Mouse (Mus musculus): ENCODE results near the gene Prkar1b.

The Prkar1b gene

GRCm38 (mm10) chr5:139145726-139146125 lies 4.1 kb downstream of the Prkar1b start:
- no peak for DNase-seq

GRCm38 (mm10) chr5:139143890-139144289 lies 5.9 kb downstream of the Prkar1b start:
- DNase-seq, result no peak

DNA sequence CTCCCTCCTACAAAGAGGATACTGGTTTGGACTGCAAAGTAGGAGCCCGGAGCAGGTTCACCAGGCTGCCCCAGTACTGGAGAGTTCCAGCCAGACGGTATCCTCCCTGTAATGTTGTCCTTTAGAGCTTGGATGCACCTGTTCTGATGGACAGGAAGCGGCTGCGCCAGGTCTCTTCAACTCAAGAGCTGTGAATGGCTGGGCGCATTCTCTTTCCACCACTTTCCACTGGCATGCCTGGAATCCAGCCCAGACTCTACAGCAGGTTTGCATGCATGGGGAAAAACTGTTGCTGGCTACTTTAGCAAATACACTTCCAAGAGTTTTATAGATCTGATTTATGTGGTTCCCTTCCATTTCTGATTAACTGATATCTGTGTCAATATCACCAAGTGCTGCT lies 8.5 kb downstream of the Prkar1b start:
- DNase-seq, result no peak

DNA sequence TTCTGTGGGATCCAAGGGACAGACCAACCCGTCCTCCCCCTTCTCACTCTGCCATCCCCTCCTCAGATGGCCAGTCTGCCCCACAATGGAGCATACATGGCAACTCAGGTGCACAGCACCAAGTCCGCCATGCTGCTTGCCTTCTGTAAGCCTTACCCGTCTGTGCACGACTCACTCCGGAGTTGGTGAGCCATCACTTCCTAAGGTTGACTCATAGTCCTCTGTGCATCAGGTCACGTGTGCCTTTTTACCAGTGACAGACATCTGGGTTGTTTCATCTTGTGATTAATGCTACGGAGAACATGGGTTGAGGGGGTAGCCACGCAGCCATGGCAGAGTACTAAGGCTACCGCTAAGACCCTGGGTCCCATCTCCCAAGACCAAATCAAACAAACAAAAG lies 9.2 kb downstream of the Prkar1b start:
- DNase-seq, result no peak

- no peak for DNase-seq
Observed at GRCm38 (mm10) chr5:139138926-139139472, 10.8 kb downstream of the Prkar1b start.

GRCm38 (mm10) chr5:139138261-139138925 lies 11.4 kb downstream of the Prkar1b start:
- peak; percentile 84 for DNase-seq

- no peak for DNase-seq
Observed at GRCm38 (mm10) chr5:139137176-139137575, 12.6 kb downstream of the Prkar1b start.

DNA sequence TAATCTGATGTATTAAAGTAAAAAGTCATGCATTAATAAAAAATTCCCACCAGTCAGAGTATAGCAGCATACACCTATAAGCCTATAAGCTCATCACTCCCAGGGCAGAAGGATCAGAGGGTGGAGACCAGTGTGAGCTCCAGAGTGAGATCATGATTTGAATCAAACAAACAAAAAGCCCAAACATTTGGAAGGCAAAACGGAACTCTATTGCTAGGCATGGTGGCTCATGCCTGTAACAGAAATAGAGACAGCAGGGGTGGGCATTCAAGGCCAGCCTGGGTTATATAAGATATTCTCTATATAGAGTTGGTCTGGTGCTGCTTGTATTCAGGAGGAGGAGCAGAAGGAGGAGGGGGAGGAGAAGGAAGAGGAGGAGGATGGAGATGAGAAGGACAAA lies 13.5 kb downstream of the Prkar1b start:
- DNase-seq, result no peak

GRCm38 (mm10) chr5:139134501-139134900 lies 15.3 kb downstream of the Prkar1b start:
- DNase-seq, result no peak

- DNase-seq, result no peak
Observed at GRCm38 (mm10) chr5:139130351-139130750, 19.4 kb downstream of the Prkar1b start.

- peak; percentile 66 for DNase-seq
Observed at GRCm38 (mm10) chr5:139129572-139130151, 20.1 kb downstream of the Prkar1b start.

- no peak for DNase-seq
Observed at GRCm38 (mm10) chr5:139129078-139129477, 20.7 kb downstream of the Prkar1b start.

GRCm38 (mm10) chr5:139128476-139129065 lies 21.2 kb downstream of the Prkar1b start:
- DNase-seq, result no peak

GRCm38 (mm10) chr5:139125717-139126116 lies 24.1 kb downstream of the Prkar1b start:
- no peak for DNase-seq

DNA sequence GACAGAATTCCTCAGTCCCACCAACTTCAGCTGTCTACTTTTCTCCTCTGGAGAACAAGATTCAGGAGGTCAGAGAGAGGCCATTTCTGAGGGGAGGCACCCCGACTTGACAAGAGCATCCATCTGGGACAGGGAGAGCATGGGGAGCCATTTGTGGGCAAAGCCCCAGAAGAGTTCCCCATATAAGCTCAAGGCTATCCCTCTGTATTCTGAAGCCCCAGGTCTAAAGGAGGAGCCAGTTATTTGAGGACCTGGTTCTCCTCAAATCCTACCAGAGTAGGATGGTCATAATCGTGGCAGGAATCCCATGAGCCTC lies 30.9 kb downstream of the Prkar1b start:
- DNase-seq, result no peak

GRCm38 (mm10) chr5:139118139-139118960 lies 31.5 kb downstream of the Prkar1b start:
- no peak for DNase-seq

- DNase-seq, result no peak
Observed at GRCm38 (mm10) chr5:139115507-139115906, 34.3 kb downstream of the Prkar1b start.

DNA sequence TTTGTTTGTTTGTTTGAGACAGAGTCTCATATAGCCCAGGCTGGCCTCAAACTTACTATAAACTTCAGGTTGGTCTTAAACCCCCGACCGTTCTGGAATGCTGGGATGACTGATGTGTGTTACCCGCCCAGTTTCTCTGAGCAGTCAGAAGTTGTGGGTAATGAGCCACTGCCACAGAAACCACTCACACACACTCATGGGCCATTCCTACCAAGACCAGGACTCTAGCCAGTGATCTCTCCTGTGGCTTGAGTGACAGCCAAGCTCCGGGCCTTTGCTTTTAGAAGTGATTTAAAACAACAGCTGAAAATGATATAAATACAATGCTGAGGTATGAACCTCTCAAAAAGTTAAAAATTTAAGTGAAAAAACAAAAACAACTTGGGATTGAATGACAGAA lies 34.9 kb downstream of the Prkar1b start:
- DNase-seq, result no peak

- no peak for DNase-seq
Observed at GRCm38 (mm10) chr5:139112418-139112817, 37.4 kb downstream of the Prkar1b start.

GRCm38 (mm10) chr5:139111991-139112390 lies 37.8 kb downstream of the Prkar1b start:
- peak; percentile 37 for DNase-seq

DNA sequence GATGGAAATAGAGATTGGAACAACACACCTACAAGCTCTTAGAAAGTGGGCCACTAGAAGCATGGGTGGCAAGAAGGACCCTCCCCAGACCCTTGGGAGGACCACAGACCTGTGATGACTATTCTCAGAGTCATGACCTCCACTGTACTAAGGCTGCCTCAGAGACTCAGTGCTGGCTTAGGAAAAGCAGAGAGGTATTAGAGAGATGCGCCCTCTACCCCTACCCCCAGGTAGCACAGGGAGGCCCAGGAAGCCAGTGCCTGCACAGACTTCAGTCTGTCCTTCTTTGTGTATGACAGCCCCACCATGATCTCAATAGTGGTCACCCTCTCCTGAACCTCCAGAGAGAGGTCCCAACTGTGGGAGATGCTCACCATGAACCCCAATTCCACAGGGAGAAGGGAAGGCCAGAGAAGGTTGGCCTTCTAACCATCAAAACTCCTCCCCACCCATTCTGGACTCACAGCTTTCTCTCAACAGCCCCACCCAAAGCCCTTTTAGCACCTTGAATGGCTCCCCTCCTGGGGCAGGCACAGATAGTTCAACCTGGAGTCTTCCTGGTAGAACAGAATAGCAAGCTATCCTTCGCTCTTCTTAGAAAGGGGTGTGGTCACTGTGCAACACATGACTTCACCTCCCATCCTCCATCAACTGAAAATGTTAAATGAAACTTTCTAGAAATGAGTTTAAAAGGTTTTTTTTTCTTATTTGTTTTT lies 39.5 kb downstream of the Prkar1b start:
- no peak for DNase-seq

DNA sequence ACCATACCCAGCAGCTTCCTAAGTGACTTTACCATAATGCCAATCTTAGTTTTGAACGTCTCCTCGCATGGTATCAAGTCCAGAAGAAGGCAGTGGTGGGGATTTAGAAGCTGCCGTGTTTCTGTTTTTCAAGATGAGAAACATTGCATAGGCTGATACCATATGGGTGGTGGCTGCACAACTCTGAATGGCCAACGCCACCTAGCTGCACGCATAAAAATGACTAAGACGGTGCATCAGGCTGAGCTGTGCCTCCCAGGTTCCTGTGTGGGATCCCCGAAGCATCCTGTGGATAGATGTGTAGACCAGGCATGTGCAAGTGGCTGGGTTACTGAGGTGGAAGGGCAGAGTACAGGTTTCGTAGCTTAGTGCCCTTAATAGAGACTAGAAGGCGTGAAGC lies 42.0 kb downstream of the Prkar1b start:
- no peak for DNase-seq

- no peak for DNase-seq
Observed at GRCm38 (mm10) chr5:139101783-139102182, 48.0 kb downstream of the Prkar1b start.
